Mouse (Mus musculus): ENCODE results near the gene Gps2. TPM values are rescaled to one million over a fixed set of nuclear protein-coding genes. Genes with fewer than 3 reads are reported as not detected.

Gps2 gene
- polyA plus RNA-seq, 1 experiment = 23.6 TPM

- H3K4me3 ChIP-seq (ENCODE audit: insufficient read depth, low read depth, low read length) = peak within 1 kb of the TSS; percentile 77
- H3K4me1 ChIP-seq (ENCODE audit: control insufficient read depth, insufficient read depth, insufficient read length, low read length) = peaks cover 9% of the 10 kb centered on the region
- peak within 1 kb of the TSS; percentile 93 for H3K27ac ChIP-seq (replicated peaks; ENCODE audit: low read depth, low read length)
Measured at GRCm38 (mm10) chr11:69880853-69881603, 32.7 kb upstream of the Gps2 start, which contains the start of gene Kctd11. Gene Kctd11 (minus strand): TSS chr11:69881406.

- Histone ChIP-seq H3K4me1 (ENCODE audit: control insufficient read depth, insufficient read depth, insufficient read length, low read length) (peaks cover 8% of the 10 kb centered on the region), H3K27ac (replicated peaks; ENCODE audit: low read depth, low read length) (peak overlapping the region; percentile 91), H3K4me3 (ENCODE audit: insufficient read depth, low read depth, low read length) (peak overlapping the region; percentile 77)
Measured at GRCm38 (mm10) chr11:69881787-69882670, 31.7 kb upstream of the Gps2 start.

- Histone ChIP-seq H3K4me3 (ENCODE audit: insufficient read depth, low read depth, low read length) (no peak overlapping the region), H3K27ac (replicated peaks; ENCODE audit: low read depth, low read length) (no peak overlapping the region), H3K4me1 (ENCODE audit: control insufficient read depth, insufficient read depth, insufficient read length, low read length) (peaks cover 8% of the 10 kb centered on the region)
Measured at GRCm38 (mm10) chr11:69883066-69883465, 30.6 kb upstream of the Gps2 start.

DNA sequence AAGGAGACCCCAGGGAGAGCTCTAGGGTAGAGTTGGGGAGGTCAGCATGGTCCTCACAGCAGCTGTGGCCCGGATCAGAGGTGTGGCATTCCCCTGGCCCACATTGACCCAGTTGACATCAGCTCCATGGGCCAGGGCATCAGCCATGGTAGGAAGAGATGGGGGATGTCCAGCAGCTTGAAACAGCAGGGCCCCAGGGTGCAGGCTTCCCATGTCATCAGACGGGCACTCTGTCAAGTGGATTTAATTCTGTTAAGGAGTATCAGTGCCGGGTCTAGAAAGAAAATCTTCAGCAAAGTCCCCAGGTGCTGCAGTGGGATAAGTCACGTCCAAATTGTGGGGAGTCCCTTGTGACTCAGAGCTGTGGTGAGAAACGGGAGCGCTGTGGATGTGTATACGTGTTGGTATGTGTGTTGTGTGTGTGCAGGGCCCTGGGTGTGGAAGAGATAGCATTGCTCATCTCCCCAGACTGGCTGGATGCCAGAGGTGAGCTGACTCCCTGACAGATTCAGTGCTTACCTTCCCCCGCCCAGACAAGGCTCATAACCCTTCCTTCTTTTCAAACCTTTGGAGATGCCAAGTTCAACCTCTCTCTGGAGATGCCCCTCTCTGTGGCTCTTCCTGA lies 30.0 kb upstream of the Gps2 start:
- H3K4me1 ChIP-seq (ENCODE audit: control insufficient read depth, insufficient read depth, insufficient read length, low read length) = peaks cover 8% of the 10 kb centered on the region
- H3K27ac ChIP-seq (replicated peaks; ENCODE audit: low read depth, low read length) = peak overlapping the region; percentile 85
- H3K4me3 ChIP-seq (ENCODE audit: insufficient read depth, low read depth, low read length) = no peak overlapping the region

DNA sequence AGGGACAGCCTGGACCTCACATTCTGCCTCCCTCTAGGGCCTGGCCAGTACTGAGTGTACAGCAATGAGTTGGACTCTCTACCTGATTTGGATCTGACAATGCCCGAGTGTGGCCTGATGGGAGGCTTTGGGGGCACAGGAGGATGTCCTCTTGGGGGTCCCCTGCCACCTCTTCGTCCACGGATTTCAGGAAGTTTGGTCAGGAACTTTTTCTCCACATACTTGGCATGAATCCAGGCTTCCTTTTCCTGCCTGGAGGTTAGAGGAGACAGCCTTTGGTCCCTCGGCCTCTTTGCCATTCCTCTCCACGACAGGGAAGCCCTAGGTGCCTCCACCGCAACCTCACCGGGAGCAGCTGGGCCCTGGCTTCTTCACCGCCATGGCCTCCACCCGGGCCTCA lies 29.4 kb upstream of the Gps2 start:
- Histone ChIP-seq H3K4me1 (ENCODE audit: control insufficient read depth, insufficient read depth, insufficient read length, low read length) (peaks cover 8% of the 10 kb centered on the region), H3K4me3 (ENCODE audit: insufficient read depth, low read depth, low read length) (peak overlapping the region; percentile 49), H3K27ac (replicated peaks; ENCODE audit: low read depth, low read length) (peak overlapping the region; percentile 85)

DNA sequence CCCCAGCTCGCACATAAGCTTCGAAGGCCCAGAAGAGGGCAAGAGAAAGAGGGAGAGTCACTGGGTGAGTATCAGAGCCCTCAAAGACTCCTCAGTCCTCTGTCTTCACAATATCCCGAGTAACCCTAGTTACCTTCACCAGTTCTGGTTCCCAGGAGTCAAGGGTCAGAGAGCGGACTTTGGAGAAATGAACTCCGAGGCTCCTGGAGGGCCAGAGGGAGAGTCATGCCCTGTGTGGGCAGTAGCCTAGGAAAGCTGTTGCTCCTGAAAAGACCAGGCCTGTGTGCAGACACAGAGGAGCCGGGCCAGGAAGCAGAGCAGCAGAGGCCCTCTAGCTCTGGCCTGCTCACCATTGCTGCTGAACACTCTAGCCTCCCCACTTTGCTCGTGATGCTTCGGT lies 29.0 kb upstream of the Gps2 start:
- Histone ChIP-seq H3K27ac (replicated peaks; ENCODE audit: low read depth, low read length) (peak overlapping the region; percentile 85), H3K4me3 (ENCODE audit: insufficient read depth, low read depth, low read length) (peak overlapping the region; percentile 49)

GRCm38 (mm10) chr11:69886907-69887635 lies 26.6 kb upstream of the Gps2 start:
- Histone ChIP-seq H3K4me3 (ENCODE audit: insufficient read depth, low read depth, low read length) (0 out of 2 replicates have a peak overlapping the region, but pooled peaks have one; percentile 13), H3K4me1 (ENCODE audit: control insufficient read depth, insufficient read depth, insufficient read length, low read length) (peaks cover 5% of the 10 kb centered on the region), H3K27ac (replicated peaks; ENCODE audit: low read depth, low read length) (peak overlapping the region; percentile 59)

More for the DNA sequence above, 29.0 kb upstream of the Gps2 start:
- H3K4me1 ChIP-seq (ENCODE audit: control insufficient read depth, insufficient read depth, insufficient read length, low read length) = peaks cover 5% of the 10 kb centered on the region

DNA sequence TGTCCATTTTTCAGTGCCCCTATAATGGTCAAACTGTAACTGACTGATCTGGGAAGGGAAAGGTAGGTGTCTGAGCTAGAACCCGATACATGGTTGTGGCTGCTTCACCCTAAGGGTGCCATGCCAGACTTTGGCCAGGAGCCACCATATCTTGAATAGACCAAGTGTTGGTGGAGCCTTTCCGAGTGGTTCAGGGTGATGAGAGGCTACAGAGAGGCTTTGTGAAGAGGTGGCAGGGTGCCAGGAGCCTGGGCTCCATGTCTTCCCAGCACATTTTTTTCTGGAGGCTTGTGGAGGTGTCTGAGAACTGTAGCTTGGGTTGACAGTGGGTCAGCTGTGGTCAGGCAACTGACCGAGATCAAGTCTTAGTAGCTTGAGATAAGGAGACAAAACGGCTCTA lies 22.2 kb upstream of the Gps2 start:
- H3K27ac ChIP-seq (replicated peaks; ENCODE audit: low read depth, low read length) = no peak overlapping the region

GRCm38 (mm10) chr11:69894671-69895070 lies 19.0 kb upstream of the Gps2 start:
- H3K27ac ChIP-seq (replicated peaks; ENCODE audit: low read depth, low read length) = no peak overlapping the region
- no peaks in the 10 kb centered on the region for H3K4me1 ChIP-seq (ENCODE audit: control insufficient read depth, insufficient read depth, insufficient read length, low read length)
- no peak overlapping the region for H3K4me3 ChIP-seq (ENCODE audit: insufficient read depth, low read depth, low read length)

More for the DNA sequence above, 22.2 kb upstream of the Gps2 start:
- Histone ChIP-seq H3K4me3 (ENCODE audit: insufficient read depth, low read depth, low read length) (no peak overlapping the region), H3K4me1 (ENCODE audit: control insufficient read depth, insufficient read depth, insufficient read length, low read length) (no peaks in the 10 kb centered on the region)

GRCm38 (mm10) chr11:69895291-69895690 lies 18.4 kb upstream of the Gps2 start, which contains the start of gene Acap1:
Gene Acap1 (minus strand): TSS chr11:69895539.
- H3K4me1 ChIP-seq (ENCODE audit: control insufficient read depth, insufficient read depth, insufficient read length, low read length) = peaks cover under 1% of the 10 kb centered on the region; the same call in 1 of the 2 replicates
- H3K27ac ChIP-seq (replicated peaks; ENCODE audit: low read depth, low read length) = no peak within 1 kb of the TSS
- H3K4me3 ChIP-seq (ENCODE audit: insufficient read depth, low read depth, low read length) = no peak within 1 kb of the TSS

DNA sequence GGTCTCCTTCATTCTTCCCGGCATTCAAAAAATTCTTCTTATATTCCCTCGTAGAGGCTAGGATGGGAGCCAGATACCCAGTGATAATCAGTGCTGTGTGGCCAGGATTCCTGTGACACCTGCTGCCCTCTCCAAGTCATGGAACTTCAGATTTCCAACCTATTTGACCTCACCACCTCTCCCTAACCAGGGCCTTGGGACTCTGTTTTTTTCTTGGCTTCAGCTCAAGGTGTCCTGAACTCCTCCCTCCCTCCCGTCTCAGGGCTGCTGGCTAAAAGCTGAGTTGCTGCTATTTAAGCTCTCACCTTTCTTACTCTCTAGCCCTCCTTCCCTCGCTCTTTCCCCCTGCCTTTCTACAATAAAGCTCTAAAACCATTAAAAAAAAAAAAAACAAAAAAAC lies 13.8 kb upstream of the Gps2 start:
- Histone ChIP-seq H3K4me3 (ENCODE audit: insufficient read depth, low read depth, low read length) (no peak overlapping the region), H3K27ac (replicated peaks; ENCODE audit: low read depth, low read length) (no peak overlapping the region), H3K4me1 (ENCODE audit: control insufficient read depth, insufficient read depth, insufficient read length, low read length) (peaks cover 8% of the 10 kb centered on the region; the same call in 1 of the 2 replicates)

DNA sequence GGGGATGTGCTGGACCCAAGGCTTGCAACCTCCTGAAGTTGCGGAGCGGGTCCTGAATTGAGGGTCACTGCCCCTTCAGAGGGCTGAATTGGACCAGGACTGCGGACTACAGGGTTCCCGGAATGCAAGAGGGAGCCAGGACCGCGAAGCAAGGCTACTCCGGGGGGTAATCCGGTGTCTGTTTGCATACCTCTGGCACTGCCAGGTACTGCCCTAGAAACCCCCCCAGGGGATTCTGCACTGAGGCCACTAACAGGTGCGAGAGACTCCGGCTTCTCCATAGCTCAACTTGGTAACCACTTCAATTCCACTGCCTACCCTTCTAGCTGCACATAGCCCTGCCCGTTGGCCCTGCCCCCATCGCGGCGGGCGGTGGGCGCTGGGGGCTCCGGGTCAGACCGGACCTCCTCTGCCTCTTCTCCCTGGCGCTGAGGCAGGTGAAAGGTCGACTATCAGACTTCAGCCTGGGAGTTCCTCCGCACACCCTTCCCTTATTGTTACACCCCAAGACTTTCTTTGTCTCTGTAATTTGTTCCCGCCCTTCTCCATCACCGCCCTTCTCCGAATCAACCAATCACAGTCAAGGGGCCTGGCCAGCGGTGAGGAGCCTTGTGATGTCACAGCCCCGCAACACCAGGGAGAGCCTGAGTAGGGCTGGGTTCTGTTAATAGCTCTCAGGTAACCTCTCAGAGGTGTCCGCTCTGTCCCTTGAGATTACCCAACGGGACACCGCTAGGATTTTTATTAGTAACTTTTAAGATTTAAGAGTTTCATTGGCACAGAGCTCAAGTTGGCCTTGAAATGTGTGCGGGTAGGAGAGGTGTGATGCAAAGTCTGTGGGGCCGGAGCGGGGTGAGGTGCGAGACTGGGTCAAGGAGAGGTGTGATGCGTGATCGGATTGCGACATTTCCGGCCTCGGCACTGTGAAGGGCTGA lies 12.9 kb upstream of the Gps2 start, which contains the start of the genes 2810408A11Rik and Neurl4:
2810408A11Rik (minus strand) TSS at position 517 of the 935 bp plus-strand sequence.
Neurl4 (plus strand) TSS at position 602 of the 935 bp plus-strand sequence.
- Histone ChIP-seq H3K27ac (replicated peaks; ENCODE audit: low read depth, low read length) (peak within 1 kb of the TSS; percentile 93), H3K4me3 (ENCODE audit: insufficient read depth, low read depth, low read length) (peak within 1 kb of the TSS; percentile 67), H3K4me1 (ENCODE audit: control insufficient read depth, insufficient read depth, insufficient read length, low read length) (peaks cover 8% of the 10 kb centered on the region; the same call in 1 of the 2 replicates)

- H3K27ac ChIP-seq (replicated peaks; ENCODE audit: low read depth, low read length) = peak overlapping the region; percentile 93
- peaks cover 8% of the 10 kb centered on the region; the same call in 1 of the 2 replicates for H3K4me1 ChIP-seq (ENCODE audit: control insufficient read depth, insufficient read depth, insufficient read length, low read length)
- H3K4me3 ChIP-seq (ENCODE audit: insufficient read depth, low read depth, low read length) = peak overlapping the region; percentile 67
Measured at GRCm38 (mm10) chr11:69901406-69901846, 12.3 kb upstream of the Gps2 start.

Measured in brown adipose tissue, adult 24 weeks (tissue).